Mouse (Mus musculus) embryonic facial prominence, embryonic 13.5 days (tissue): ENCODE data around the gene Gm21943. TPM values are rescaled to one million over a fixed set of nuclear protein-coding genes. Genes with fewer than 3 reads are reported as not detected.
"Not testable (repeated sequence)": the region's sequence is repeated elsewhere in the genome, so short reads cannot be mapped to it uniquely, and the experiment has no call there.

Source experiments
- ATAC-seq: fragments of 200-750 bp; cut with Nextera tagmentation; 2 replicates; pipeline ENCODE4 v1.8.0; 2017; ENCODE audit warnings: low read depth; ENCODE audit not compliant: insufficient number of reproducible peaks, insufficient read depth, low FRiP score, low TSS enrichment
- H3K27ac ChIP-seq: fragments of 300-500 bp; sonication (generic); 2 replicates; pipeline ENCODE4 v1.5.1; 2015; ENCODE audit warnings: moderate library complexity, mild to moderate bottlenecking, inconsistent platforms
- H3K27me3 ChIP-seq: fragments of 300-500 bp; sonication (generic); 2 replicates; pipeline ENCODE4 v1.6.1; 2015; ENCODE audit warnings: mild to moderate bottlenecking, inconsistent platforms
- H3K36me3 ChIP-seq: fragments of 300-500 bp; sonication (generic); 2 replicates; pipeline ENCODE4 v1.6.1; 2015; ENCODE audit warnings: mild to moderate bottlenecking, inconsistent platforms
- H3K4me1 ChIP-seq: fragments of 300-500 bp; sonication (generic); 2 replicates; pipeline ENCODE4 v1.6.1; 2015; ENCODE audit warnings: inconsistent platforms
- H3K4me2 ChIP-seq: fragments of 300-500 bp; sonication (generic); 2 replicates; pipeline ENCODE4 v1.6.1; 2015; ENCODE audit warnings: moderate library complexity, mild to moderate bottlenecking, inconsistent platforms
- H3K4me3 ChIP-seq: fragments of 300-500 bp; sonication (generic); 2 replicates; pipeline ENCODE4 v1.5.1; 2015; ENCODE audit warnings: mild to moderate bottlenecking, inconsistent platforms
- H3K9ac ChIP-seq: fragments of 300-500 bp; sonication (generic); 2 replicates; pipeline ENCODE4 v1.6.1; 2015; ENCODE audit warnings: mild to moderate bottlenecking, inconsistent platforms
- H3K9me3 ChIP-seq: fragments of 300-500 bp; sonication (generic); 2 replicates; pipeline ENCODE4 v1.6.1; 2016; ENCODE audit warnings: inconsistent platforms
- WGBS: fragments of 180-500 bp; shearing (Covaris S2); methylation state at CpG from one replicate; pipeline ENCODE4 v1.1.7; 2015; ENCODE audit warnings: mixed read lengths; 5-methylcytosine and 5-hydroxymethylcytosine counted together
- polyA plus RNA-seq: library from polyadenylated mRNA; unstranded; fragments of >200 nt; fragmentation: Nextera tagmentation; extraction: Ambion mirVana; gene quantifications from 2 replicates; pipeline ENCODE4 v1.2.1, GENCODE M21; 2015

Gene Gm21943
- polyA plus RNA-seq: not detected in 2 replicates

DNA sequence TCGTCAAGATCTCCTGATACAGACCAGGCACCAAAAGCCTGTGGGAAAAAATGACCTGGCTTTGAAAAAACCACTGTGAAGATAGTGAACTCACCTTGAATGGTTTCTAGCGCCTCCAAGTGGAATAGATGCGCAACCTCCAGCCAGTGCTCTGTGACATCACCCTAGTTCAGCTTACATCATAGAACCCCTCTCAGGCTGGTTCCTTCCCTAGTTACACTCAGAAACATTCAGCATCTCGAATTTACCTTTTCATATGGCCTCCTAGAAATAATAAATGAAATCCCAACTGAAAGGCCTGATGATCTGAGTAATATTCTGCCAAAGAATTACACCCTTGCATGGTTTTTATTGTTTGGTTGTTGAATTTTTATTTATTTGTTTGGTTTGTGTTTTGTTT is at the start of gene Gm21943:
Gene Gm21943, minus strand, starts transcription at position 101 of the 400 bp plus-strand sequence.
- not testable (repeated sequence) for H3K36me3 ChIP-seq, H3K9me3 ChIP-seq, H3K4me2 ChIP-seq, H3K27me3 ChIP-seq, H3K9ac ChIP-seq, ATAC-seq, H3K27ac ChIP-seq, H3K4me3 ChIP-seq, H3K4me1 ChIP-seq
- WGBS: no CpG with 5 or more reads among the region's 4 CpGs

Other genes with a start within 250 kb of the Gm21943 start
- not detected in 2 replicates for gene Gm28961, start 172.0 kb upstream of the Gm21943 start, polyA plus RNA-seq